Mouse (Mus musculus) cerebellum, adult 9-10 months (tissue): ENCODE results near the gene Plxna4.

Experiments
- DNase-seq: peaks from one replicate; pipeline ENCODE4 v3.0.0; 2022

Plxna4 gene

DNA sequence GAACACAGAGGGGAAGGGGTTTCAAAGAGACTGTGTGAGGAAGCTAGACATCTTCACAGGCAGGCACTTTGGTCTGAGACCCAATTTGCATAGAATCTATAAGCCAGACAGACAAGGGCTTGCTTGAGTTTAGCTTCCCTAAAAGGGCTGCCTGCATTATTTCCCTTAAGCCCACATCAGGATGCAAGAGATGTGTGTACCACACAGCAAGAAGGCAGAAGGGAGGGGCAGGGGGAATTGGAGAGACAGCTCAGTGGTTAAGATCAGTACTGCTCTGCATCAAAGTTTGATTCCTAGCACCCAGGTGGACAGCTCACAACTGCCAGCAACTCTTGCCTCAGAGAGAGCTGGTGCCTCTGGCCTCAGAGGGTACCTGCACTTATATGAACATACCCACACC lies 256.7 kb downstream of the Plxna4 start:
- no peak for DNase-seq

- no peak for DNase-seq
Measured at GRCm38 (mm10) chr6:32330034-32330795, 257.8 kb downstream of the Plxna4 start.

DNA sequence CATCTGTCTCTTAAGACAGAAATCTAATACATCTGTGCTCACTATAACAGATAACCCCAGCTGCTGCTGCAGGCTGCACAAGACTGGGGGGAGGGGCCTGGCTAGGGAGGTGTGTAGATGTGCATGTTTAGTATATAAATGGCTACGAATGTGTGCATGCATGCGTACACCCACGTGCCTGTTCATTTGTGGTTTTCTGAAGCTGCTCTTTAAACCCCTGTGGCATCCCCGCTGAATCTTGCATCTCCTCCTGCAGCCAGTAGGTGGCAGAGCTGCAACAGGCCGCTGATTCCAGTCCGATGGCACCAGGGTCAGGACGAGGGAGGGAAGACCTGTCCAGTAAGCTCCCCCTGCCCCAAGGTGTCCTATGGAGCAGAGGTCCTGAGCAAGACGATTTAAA lies 260.0 kb downstream of the Plxna4 start:
- peak; percentile 82 for DNase-seq

DNA sequence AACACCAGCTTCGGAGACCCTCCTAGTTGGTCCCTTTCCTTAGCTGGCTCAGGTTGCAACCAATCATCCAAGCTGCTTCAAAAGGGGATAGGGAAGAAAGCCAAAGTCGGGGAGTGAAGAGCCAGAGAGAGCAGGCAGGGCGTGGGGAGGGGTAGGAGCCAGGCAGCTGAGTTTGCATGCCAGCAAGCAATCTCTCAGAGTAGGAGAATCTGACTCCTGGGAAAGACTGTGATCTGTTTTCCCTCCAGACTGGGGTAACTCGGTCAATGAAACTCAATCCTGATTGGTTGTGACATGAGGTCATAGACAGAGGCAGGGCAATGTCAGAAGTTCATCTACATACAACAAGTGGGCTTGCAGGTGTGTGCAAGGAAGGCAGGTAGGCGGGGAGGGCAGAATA lies 260.8 kb downstream of the Plxna4 start:
- DNase-seq = no peak

DNA sequence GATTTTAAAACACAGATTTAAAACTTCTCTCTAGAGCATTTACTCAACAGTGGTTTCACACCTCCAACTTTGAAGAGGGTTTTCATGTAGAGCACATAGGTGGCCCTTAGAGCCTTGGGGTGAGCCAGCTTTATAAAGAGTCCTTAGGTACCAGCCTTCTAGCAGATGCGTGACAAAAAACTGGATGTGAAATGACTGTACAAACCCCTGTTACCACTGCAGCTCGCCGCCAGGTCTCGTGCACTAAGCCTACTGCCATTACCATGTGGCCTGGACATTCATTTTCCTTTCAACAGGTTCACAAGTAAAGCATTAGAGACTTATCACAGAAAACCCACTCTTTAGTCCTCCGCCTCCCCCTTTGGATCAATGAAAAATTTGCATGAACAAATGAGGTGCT lies 261.6 kb downstream of the Plxna4 start:
- no peak for DNase-seq

DNA sequence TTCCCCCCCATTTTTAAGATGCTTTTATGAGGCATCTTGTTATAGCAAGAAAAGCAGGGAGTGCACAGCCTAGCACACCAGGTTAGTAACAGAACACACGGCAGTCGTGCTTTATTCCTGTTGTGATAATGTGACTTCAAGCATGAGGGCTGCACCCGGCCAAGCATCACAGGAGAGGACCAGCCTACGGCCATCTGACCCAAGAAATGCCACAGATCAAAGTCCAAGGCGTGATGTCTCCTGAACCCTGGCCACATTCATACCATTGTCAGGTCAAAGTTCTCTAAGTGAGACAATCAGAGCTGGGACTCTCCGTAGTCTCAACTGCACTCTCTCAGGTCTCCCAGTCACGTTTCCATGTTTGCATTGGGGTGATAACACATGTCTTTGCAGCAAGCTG lies 262.1 kb downstream of the Plxna4 start:
- no peak for DNase-seq

GRCm38 (mm10) chr6:32321187-32321586 lies 266.8 kb downstream of the Plxna4 start:
- no peak for DNase-seq

DNA sequence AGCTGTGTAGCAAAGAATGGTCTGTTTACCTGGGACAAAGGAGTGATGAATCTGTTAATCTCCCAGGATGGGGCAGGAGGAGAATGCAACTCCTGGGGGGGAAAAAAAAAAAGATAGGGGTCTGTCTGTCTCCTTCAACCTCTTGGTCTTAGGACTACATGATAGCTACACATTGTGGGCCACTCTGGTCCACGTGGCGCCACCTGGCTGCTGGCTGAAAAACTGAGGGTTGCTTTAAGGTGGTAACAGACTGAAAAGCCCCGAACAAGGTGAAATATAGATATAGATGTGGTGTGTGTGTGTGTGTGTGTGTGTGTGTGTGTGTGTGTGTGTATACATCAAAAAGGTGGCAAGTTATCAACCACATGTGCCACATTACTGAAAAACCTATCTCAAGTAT lies 267.7 kb downstream of the Plxna4 start:
- peak; percentile 26 for DNase-seq

DNA sequence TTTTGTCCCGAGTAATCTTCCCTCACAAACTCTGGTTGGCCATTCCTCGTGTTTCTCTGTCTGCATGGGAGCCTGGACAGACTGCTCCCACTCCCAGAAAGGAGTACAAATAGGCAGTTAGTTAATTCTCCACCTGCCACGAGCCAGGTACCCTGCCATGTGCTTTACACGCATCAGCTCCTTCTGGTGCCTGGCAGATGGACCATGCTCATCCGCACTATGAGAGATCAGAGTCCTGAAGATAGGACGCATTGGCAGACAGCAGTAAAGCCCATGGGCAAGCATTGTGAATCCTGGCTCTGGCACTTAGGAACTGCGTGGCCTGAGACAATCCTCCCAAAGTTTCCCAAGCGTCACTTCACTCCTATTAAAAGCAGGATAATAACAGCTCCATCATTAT lies 270.5 kb downstream of the Plxna4 start:
- peak; percentile 73 for DNase-seq

DNA sequence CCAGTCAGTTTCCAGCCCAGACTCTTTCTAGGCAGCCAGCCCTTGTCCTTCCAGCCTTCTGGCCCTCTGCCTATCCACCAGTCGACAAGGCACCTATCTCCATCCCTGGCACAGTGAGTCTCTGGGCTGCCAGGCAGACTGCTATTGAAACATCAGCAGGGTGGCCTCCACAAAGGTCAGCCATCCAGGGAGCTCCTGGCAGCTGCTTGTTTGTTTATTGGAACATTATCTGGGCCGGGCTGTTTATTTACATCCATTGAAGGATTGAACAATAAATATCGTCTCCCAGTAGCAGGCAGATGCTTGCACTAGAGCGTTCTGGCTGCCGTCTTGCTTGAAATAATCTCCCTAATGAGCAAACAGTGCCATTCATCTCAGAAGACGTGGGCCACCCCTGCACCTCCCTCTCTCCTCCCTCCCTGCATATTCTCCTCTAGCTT lies 273.0 kb downstream of the Plxna4 start:
- DNase-seq = peak; percentile 24

DNA sequence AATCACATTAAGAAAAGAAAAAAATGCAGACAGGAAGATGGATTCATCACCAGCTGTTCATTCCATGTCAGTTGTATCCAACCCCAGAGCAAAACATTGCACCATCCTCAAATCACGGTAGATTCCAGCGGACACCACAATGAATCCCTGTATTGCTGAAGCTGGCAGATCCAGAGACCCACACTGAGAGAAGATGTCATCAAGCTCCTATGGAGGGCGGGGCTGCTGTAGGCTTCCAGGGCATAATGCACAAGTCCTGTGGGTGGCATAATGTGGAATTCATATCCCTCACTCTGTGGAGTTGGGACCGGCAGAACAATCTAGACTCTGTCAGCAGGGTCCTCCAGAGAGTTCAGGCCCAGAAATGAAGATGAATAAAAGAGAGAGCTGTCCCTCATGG lies 278.8 kb downstream of the Plxna4 start:
- no peak for DNase-seq

- DNase-seq = no peak
Measured at GRCm38 (mm10) chr6:32300611-32301010, 287.4 kb downstream of the Plxna4 start.

GRCm38 (mm10) chr6:32281457-32281856 lies 306.5 kb downstream of the Plxna4 start:
- DNase-seq = no peak

DNA sequence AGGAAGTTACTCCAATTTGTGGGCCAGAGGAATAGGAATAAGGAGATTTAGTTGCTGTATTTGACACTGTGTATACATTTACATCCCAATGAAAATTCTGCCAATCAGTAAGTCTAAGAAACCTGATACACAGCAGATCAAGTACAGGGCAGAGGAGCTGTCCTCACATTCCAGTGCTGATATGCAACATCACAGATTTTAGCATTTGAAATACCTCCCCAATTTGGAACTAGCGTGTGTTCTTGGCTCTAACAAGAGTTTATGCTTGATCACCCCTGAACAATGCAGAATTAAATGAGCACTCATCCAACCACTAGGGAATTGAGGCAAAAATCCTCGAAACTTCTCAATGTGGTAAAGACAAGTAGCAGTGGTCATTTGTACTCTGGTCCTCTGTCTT lies 307.3 kb downstream of the Plxna4 start:
- DNase-seq = no peak

DNA sequence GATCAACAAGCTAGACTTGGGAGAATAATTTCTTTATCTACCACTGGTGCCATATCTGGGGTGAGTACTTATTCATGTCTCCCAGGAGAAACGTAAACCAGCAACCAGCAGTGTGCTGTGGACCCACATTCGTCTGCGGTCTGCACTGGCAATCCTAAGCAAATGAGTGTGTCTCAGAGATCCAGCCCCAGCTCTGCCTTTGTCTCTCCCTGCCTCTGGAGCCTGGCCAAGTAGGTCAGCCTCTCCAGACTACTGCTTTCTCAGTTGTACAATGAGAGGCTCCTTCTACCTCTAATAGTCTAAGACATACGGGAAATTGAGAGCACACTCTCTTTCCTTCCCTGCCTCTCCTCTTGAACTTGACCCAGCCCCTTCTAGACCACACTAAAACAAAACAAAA lies 316.5 kb downstream of the Plxna4 start:
- peak; percentile 58 for DNase-seq

DNA sequence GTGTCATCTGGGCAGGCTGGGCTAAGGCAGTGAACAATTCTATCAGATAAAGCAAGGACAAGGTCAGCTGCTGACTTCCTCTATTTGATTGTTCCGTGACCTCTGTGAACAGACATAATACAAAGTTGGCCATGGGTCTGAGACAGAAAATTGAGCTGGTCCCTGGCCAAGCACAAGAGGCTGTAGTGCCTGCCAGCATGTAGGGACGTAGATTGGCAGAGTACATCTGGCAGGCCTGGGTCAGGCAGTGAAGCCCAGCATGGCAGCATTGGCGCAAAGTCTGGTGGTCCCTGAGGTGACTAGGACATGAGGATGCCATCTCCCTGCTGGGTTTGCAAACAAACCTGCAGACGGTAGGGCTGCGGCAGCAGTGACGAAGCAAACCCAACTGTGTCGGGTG lies 321.9 kb downstream of the Plxna4 start:
- DNase-seq = no peak

GRCm38 (mm10) chr6:32261339-32261738 lies 326.7 kb downstream of the Plxna4 start:
- peak; percentile 7 for DNase-seq

- no peak for DNase-seq
Measured at GRCm38 (mm10) chr6:32260341-32260740, 327.7 kb downstream of the Plxna4 start.

DNA sequence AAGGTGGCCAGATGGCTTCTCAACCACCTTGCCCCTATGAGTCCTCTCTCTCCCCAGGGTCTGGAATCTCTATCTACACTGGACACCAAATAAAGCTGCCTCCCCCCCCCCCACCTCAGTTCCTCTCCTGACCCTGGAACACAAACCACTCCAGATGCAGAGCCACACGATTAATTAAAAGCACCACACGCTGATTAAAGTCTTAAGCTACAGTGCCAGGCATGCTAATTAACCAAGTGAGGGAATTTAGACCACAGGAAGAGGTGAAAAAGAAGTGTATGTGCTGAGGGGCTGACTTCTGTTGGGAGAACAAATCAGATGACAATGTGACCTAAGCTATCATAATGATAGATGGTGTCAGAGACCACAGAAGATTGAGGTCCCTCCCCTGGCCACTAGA lies 332.8 kb downstream of the Plxna4 start:
- DNase-seq = no peak

GRCm38 (mm10) chr6:32252168-32252567 lies 335.8 kb downstream of the Plxna4 start:
- DNase-seq = no peak

GRCm38 (mm10) chr6:32251674-32252073 lies 336.3 kb downstream of the Plxna4 start:
- no peak for DNase-seq

DNA sequence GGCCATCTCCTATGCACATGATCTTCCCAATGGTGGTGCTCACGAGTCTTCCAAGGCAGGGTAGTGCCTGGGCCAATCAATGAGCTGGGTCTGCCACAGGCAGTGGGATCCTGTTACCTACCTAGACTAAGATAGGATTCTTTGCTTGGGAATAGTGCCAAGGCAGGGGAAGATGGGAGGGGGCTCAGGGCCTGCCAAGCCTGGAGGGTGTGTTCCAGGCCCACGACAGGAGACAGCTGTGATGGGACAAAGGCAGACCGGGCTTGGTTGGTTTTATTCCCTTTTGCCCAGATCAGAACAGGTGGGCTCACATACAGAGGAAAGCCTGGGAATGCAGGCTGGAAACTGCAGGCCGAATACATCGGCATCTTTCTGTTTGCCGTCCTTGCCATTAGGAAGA lies 342.0 kb downstream of the Plxna4 start:
- no peak for DNase-seq

- DNase-seq = no peak
Measured at GRCm38 (mm10) chr6:32243040-32243439, 345.0 kb downstream of the Plxna4 start.

DNA sequence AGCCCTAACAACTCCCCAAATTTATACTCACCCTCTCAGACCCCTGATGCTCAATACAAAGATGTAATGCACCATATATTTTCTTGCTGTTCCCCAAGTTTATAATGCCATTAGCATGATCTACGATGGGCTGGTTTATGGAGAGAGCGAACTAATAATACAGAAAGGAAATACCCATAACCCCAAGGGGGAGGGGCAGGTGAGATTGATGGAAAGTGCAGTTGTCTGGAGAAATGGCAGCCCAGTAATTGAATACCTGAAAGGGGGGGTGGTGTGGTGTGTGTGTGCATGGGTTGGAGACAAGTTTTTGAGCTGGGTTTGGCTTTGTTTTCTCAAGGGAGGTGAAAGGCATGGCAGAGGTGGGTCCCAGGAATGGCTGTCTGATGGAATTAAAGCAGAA lies 356.6 kb downstream of the Plxna4 start:
- DNase-seq = no peak

DNA sequence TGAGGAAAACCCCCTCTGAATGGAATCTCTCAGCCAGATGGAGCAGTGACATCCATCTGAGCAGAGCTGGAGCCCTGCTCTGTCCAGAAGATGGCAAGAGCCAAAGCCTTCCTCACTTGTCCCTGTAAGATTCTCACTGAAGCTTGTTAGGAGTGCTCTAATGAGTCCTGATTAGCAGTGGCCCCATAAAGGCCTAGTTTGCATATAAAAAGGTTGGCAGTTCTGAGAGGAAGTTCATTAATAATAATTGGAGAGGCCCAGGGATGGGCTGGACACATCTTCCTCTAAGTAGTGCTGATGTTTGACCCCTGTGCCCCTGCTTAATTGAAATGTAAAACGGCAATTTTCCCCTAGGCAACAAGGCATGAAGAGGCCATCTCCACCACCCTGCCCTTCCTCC lies 361.4 kb downstream of the Plxna4 start:
- DNase-seq = no peak
